ENCODE assay signal across 7 mouse cellular contexts in the genomic region with DNA sequence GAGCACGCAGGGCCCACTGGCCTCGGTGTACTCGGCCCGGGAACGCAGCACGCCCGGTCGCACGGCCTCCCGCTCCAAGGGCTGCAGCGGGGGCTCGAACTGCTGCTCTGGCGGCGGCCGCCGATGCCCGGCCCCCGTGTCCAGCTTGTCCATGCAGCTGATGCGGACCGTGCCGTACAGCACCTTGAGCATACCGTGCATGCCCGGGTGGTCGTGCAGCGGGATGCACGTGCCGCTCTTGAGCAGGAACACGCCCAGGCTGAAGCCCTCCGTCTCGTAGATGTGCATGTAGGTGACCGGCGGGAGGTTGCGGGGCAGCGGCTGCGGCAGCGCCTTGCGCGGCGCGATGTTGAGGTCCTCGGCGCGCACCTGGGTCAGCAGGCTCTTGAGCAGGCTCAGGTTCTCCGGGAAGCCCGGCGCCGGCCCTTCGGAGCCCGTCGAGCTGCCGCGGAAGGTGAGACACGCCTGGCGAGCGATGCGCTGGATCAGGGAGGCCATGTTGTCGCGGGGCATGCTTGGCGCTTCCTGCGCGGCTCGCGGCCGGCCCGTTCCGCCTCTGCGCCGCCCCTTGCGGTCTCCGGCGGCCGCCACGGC. TPM values are rescaled to one million over a fixed set of nuclear protein-coding genes. Genes with fewer than 3 reads are reported as not detected.
A peak's percentile ranks its signal among the peaks of the same experiment; 100 is the strongest.
DNase-seq lines count a peak whose midpoint lies in the region; ATAC-seq and TF ChIP-seq lines count a peak whose summit lies in the region.

No protein-coding gene starts in this region.

- H3K36me3 ChIP-seq in heart, postnatal 0 days (replicated peaks; ENCODE audit: control insufficient read depth, insufficient read depth, low read length), result peaks cover 16% of the 10 kb centered on the region

- H3K4me2 ChIP-seq in heart, postnatal 0 days (ENCODE audit: low read depth, low read length), result peak overlapping the region; percentile 97

- peak overlapping the region; percentile 93 for H3K9ac ChIP-seq in heart, postnatal 0 days (replicated peaks; ENCODE audit: low read depth, low read length)

- no peaks in the 10 kb centered on the region for H3K27me3 ChIP-seq in heart, postnatal 0 days (ENCODE audit: control insufficient read depth, insufficient read depth, low read length)

- peak overlapping the region; percentile 93 for H3K27ac ChIP-seq in heart, postnatal 0 days (ENCODE audit: low read depth)

- no peak for TF ChIP-seq CTCF in heart, postnatal 0 days (IDR thresholded peaks at IDR 0.05; ENCODE audit: low read depth)

- no peaks in the 10 kb centered on the region for H3K9me3 ChIP-seq in heart, postnatal 0 days (replicated peaks; ENCODE audit: control insufficient read depth, low read length)

- WGBS in heart, postnatal 0 days, result under 1% methylated on average over 70 of the region's 73 CpGs

- H3K4me3 ChIP-seq in heart, postnatal 0 days (ENCODE audit: low read depth, low read length), result peak overlapping the region; percentile 93

- TF ChIP-seq EP300 in heart, postnatal 0 days (IDR thresholded peaks at IDR 0.05; ENCODE audit: low read depth), result no peak

- peak; percentile 70 for DNase-seq in A20 (ENCODE audit: low read depth, low spot score)
- peak; percentile 43 for DNase-seq in CD8-positive naive resting alpha-beta T cell, adult 2 months (ENCODE audit: low read depth in 2 of 2, low spot score in 2 of 2)
- DNase-seq in embryo, embryonic 11 days, result peak; percentile 75
- DNase-seq in heart, postnatal 0 days (ENCODE audit: low spot score), result no peak
- DNase-seq in layer of hippocampus, postnatal 25 days (ENCODE audit: extremely low spot score in 1 of 2, low spot score in 1 of 2), result peak; percentile 24 to 76
- DNase-seq in mesoderm, embryonic 11.5 days (ENCODE audit: low read depth, low spot score), result peak; percentile 53
- peak; percentile 52 to 81 for DNase-seq in spleen, postnatal 4 days (ENCODE audit: low spot score in 2 of 2)

- peaks cover 11% of the 10 kb centered on the region; the same call in 1 of the 2 replicates for H3K4me1 ChIP-seq in heart, postnatal 0 days (ENCODE audit: control insufficient read depth, insufficient read depth)

- ATAC-seq in heart, postnatal 0 days (ENCODE audit: insufficient read depth, low read depth), result peak; percentile 64

RNA-seq across cellular contexts. Expression of a gene that starts 0.4 kb away (rescaled TPM):
- 28.9 and 33.4 TPM in 2 replicates for total RNA-seq in heart, postnatal 0 days (2014; rRNA removed; ENCODE audit: low replicate concordance)
- 29.9 and 30.6 TPM in 2 replicates for polyA plus RNA-seq in heart, postnatal 0 days (2015; fragmentation: Nextera tagmentation; extraction: Ambion mirVana)
- total RNA-seq in layer of hippocampus, postnatal 25 days (2021), result 10 to 100 TPM; 37.2 to 39.9 TPM

RNA-seq across cellular contexts. Expression of a gene that starts 13.1 kb away (rescaled TPM):
- total RNA-seq in heart, postnatal 0 days (2014; rRNA removed; ENCODE audit: low replicate concordance), result 3.6 and 4.1 TPM in 2 replicates
- 0.60 and 0.73 TPM in 2 replicates for polyA plus RNA-seq in heart, postnatal 0 days (2015; fragmentation: Nextera tagmentation; extraction: Ambion mirVana)
- 1 to 10 TPM; 2.2 to 2.3 TPM for total RNA-seq in layer of hippocampus, postnatal 25 days (2021)
